Mouse (Mus musculus) midbrain, embryonic 15.5 days (tissue): ENCODE results near the gene Iqschfp. TPM values are rescaled to one million over a fixed set of nuclear protein-coding genes. Genes with fewer than 3 reads are reported as not detected.

ENCODE experiments used
- ATAC-seq: fragments of 200-750 bp; cut with Nextera tagmentation; replicated peaks from 2 replicates; pipeline ENCODE4 v1.8.0; 2017; ENCODE audit warnings: moderate TSS enrichment
- H3K27ac ChIP-seq: fragments of 300-500 bp; sonication (generic); 2 replicates; pipeline ENCODE4 v1.5.1; 2015; ENCODE audit warnings: mild to moderate bottlenecking, inconsistent platforms
- H3K27me3 ChIP-seq: fragments of 300-500 bp; sonication (generic); replicated peaks from 2 replicates; pipeline ENCODE4 v1.6.1; 2015; ENCODE audit warnings: inconsistent platforms
- H3K36me3 ChIP-seq: fragments of 300-500 bp; sonication (generic); replicated peaks from 2 replicates; pipeline ENCODE4 v1.6.1; 2015; ENCODE audit warnings: inconsistent platforms
- H3K4me1 ChIP-seq: fragments of 300-500 bp; sonication (generic); 2 replicates; pipeline ENCODE4 v1.6.1; 2015; ENCODE audit warnings: inconsistent platforms
- H3K4me2 ChIP-seq: fragments of 300-500 bp; sonication (generic); 2 replicates; pipeline ENCODE4 v1.6.1; 2015; ENCODE audit warnings: inconsistent platforms, mild to moderate bottlenecking, moderate library complexity
- H3K4me3 ChIP-seq: fragments of 300-500 bp; sonication (generic); 2 replicates; pipeline ENCODE4 v1.5.1; 2015; ENCODE audit warnings: mild to moderate bottlenecking, inconsistent platforms
- H3K9ac ChIP-seq: fragments of 300-500 bp; sonication (generic); 2 replicates; pipeline ENCODE4 v1.6.1; 2015; ENCODE audit warnings: mild to moderate bottlenecking, inconsistent platforms
- H3K9me3 ChIP-seq: fragments of 300-500 bp; sonication (generic); 2 replicates; pipeline ENCODE4 v1.6.1; 2016; ENCODE audit warnings: inconsistent platforms
- WGBS: fragments of 180-500 bp; shearing (Covaris S2); methylation state at CpG from one replicate; pipeline ENCODE4 v1.1.7; 2015; ENCODE audit warnings: mixed read lengths; 5-methylcytosine and 5-hydroxymethylcytosine counted together
- polyA plus RNA-seq: library from polyadenylated mRNA; unstranded; fragments of >200 nt; fragmentation: Nextera tagmentation; extraction: Ambion mirVana; gene quantifications from 2 replicates; pipeline ENCODE4 v1.2.1, GENCODE M21; 2015

The Iqschfp gene
- polyA plus RNA-seq, 1 experiment from 2014 or later, result 6.4 TPM

DNA sequence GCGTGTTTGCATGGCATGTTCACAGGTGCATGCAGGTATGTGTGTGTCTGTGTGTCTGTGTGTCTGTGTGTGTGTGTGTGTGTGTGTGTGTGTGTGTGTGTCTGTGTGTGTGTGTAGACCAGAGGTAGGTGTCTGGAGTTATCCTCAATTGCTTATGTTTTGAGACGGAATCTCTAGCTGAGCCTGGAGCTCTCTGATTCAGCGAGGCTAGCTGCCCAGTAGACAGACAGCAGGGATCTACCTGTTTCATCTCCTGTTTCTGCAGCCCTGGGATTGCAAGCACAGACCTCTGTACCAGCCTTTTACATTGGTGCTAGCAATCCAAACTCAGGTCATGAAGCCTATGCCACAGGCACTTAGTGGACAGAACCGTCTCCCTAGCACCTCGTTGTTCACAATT, 536.0 kb downstream of the Iqschfp start:
- no peaks in the 10 kb centered on the region for H3K9me3 ChIP-seq
- 88% methylated on average over 5 of the region's 5 CpGs for WGBS

DNA sequence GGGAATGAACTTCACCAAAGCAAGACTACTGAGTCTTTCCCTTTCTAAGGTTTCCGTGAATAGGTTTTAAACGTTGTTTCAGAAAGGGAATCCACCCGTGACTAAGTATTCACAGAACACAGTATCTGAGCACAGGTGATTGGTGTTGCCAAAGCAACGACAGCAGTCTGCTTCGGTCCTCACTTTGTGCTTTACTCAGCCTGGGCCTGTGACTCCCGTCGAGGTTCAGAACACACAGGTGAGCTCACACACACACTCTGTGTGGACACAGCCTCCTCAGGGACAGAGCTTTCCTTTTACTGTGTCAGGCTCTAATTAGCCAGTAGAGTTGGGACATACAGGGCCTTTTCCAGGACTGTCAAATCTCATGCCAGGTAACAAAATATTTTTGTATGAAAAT, 542.4 kb downstream of the Iqschfp start:
- Histone ChIP-seq H3K9ac (no peak overlapping the region), H3K27me3 (no peaks in the 10 kb centered on the region), H3K9me3 (no peaks in the 10 kb centered on the region), H3K4me2 (no peak overlapping the region), H3K27ac (no peak overlapping the region), H3K36me3 (no peaks in the 10 kb centered on the region), H3K4me1 (no peaks in the 10 kb centered on the region), H3K4me3 (no peak overlapping the region)
- WGBS, result 26% methylated on average over 7 of the region's 7 CpGs
- ATAC-seq, result 0 out of 2 replicates have a peak, but pooled peaks have one; percentile 71

More for the DNA sequence above, 536.0 kb downstream of the Iqschfp start:
- Histone ChIP-seq H3K9ac (no peak overlapping the region), H3K36me3 (no peaks in the 10 kb centered on the region), H3K27ac (no peak overlapping the region), H3K4me2 (no peak overlapping the region), H3K4me3 (no peak overlapping the region), H3K4me1 (no peaks in the 10 kb centered on the region), H3K27me3 (no peaks in the 10 kb centered on the region)
- no peak for ATAC-seq

DNA sequence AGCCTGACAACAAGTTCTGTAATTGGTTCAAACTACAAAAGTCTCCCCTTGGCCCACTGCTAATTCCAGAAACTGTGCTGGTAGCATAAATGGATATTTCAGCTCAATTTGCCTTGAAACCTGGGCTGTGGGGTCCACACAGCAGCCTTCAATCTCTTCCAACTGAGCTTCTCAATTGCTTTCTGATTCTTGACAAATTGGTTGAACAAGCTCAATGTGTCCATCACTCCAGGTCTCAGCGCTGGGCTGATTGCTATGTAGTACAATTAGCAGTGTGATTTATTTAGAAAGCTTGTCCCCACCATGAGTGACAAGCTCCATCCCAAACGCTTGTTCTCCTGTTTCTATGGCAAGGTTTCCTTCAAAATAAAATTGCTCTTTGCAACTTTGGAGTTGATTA, 542.9 kb downstream of the Iqschfp start:
- Histone ChIP-seq H3K4me2 (no peak overlapping the region), H3K9ac (no peak overlapping the region), H3K27ac (no peak overlapping the region), H3K36me3 (no peaks in the 10 kb centered on the region), H3K27me3 (no peaks in the 10 kb centered on the region), H3K4me3 (no peak overlapping the region), H3K9me3 (no peaks in the 10 kb centered on the region), H3K4me1 (no peaks in the 10 kb centered on the region)
- no peak for ATAC-seq
- WGBS, result 82% methylated on average over 2 of the region's 2 CpGs

DNA sequence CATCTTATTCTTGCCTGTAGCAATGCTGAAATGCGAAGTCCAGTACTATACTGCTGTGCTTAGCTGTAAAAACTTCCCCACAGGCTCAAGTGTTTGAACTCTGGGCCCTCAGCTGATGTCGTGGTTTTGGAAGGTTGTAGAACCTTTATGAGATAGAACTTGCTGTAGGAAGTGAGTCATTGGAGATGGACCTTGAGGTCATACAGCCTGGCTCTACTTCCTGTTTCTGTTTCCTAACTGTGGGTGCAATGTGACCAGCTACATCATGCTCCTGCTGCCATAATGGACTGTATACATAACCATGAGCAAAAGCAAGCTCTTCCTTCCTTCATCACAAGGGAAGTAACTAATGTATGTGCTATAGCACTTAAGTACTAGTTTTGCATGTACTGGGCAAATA, 556.4 kb downstream of the Iqschfp start:
- H3K4me1 ChIP-seq, result no peaks in the 10 kb centered on the region
- no peak overlapping the region for H3K4me2 ChIP-seq
- no peak overlapping the region for H3K4me3 ChIP-seq
- ATAC-seq, result no peak
- H3K9ac ChIP-seq, result no peak overlapping the region
- H3K27ac ChIP-seq, result no peak overlapping the region
- no peaks in the 10 kb centered on the region for H3K36me3 ChIP-seq
- no peaks in the 10 kb centered on the region for H3K9me3 ChIP-seq
- 81% methylated on average over 2 of the region's 2 CpGs for WGBS
- no peaks in the 10 kb centered on the region for H3K27me3 ChIP-seq

DNA sequence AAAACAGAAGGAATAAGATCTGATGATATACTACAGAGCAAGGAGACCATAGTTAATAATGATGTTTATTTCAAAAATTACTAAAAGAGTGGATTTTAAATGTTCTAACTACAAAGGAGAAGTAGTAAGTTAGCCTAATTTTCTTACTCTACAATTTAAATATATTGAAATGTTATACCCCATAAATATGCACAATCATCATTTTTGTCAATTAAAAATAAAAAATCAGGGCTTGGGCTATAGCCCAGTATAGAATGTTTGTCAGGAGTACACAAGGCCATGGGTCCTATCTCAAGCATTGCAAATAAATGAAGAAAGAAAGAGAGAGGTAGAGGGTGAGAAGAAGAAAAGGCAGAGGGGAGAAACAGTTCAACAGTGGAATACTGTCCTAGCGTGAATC, 559.6 kb downstream of the Iqschfp start:
- no peaks in the 10 kb centered on the region for H3K27me3 ChIP-seq
- H3K36me3 ChIP-seq, result no peaks in the 10 kb centered on the region
- no peak for ATAC-seq
- H3K4me1 ChIP-seq, result no peaks in the 10 kb centered on the region
- H3K9ac ChIP-seq, result no peak overlapping the region
- H3K4me2 ChIP-seq, result no peak overlapping the region
- H3K27ac ChIP-seq, result no peak overlapping the region
- 100% methylated on average over 1 of the region's 1 CpGs for WGBS
- no peaks in the 10 kb centered on the region for H3K9me3 ChIP-seq
- H3K4me3 ChIP-seq, result no peak overlapping the region

- Histone ChIP-seq H3K36me3 (no peaks in the 10 kb centered on the region), H3K4me3 (no peak overlapping the region), H3K4me2 (no peak overlapping the region), H3K27ac (no peak overlapping the region), H3K9ac (no peak overlapping the region), H3K27me3 (no peaks in the 10 kb centered on the region), H3K9me3 (no peaks in the 10 kb centered on the region), H3K4me1 (no peaks in the 10 kb centered on the region)
- WGBS, result 42% methylated on average over 5 of the region's 5 CpGs
- no peak for ATAC-seq
These were observed 561.2 kb downstream of the Iqschfp start for GRCm38 (mm10) chr3:68453266-68453665.

DNA sequence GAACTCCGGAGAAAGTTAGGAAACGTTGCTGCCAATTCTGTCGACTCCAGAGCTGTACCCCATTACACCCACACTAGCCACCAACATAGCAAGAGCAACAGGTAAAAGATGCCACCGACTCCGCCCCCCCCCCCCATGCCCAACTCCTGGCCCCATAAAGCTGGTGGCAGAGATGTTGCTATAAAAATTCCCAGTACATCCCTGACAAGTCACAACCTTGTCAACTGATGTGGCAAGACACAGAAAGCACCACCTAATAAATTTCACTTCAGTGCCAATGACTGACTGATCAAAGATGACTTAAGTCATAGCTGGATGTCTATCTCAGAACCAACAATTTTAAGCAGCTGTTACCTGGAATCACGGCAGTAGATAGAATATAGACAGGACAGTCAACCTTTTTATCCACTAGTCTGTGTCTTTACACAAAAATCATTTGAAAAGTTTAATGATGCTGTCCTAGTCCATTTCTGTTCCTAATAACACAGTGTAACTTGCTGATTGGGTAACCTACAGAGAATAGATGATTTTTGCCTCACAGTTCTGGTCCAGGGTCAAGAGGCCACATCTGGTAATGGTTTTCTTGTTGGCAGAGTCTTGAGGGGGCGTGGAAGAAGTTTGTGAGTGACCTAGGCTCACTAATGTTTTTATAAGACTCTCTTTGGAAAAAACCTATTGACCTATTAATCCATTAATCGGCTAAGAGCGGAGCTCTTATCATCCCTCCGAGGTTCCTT, 561.9 kb downstream of the Iqschfp start:
- ATAC-seq, result no peak
- Histone ChIP-seq H3K36me3 (no peaks in the 10 kb centered on the region), H3K27me3 (no peaks in the 10 kb centered on the region), H3K4me2 (no peak overlapping the region), H3K27ac (no peak overlapping the region), H3K9ac (no peak overlapping the region), H3K9me3 (no peaks in the 10 kb centered on the region), H3K4me1 (no peaks in the 10 kb centered on the region), H3K4me3 (no peak overlapping the region)
- 64% methylated on average over 10 of the region's 10 CpGs for WGBS

- peaks cover 10% of the 10 kb centered on the region for H3K4me1 ChIP-seq
- 31% methylated on average over 5 of the region's 5 CpGs for WGBS
- ATAC-seq, result no peak
- no peak overlapping the region for H3K27ac ChIP-seq
- H3K36me3 ChIP-seq, result no peaks in the 10 kb centered on the region
- no peaks in the 10 kb centered on the region for H3K9me3 ChIP-seq
- H3K4me2 ChIP-seq, result no peak overlapping the region
- H3K4me3 ChIP-seq, result no peak overlapping the region
- no peaks in the 10 kb centered on the region for H3K27me3 ChIP-seq
- H3K9ac ChIP-seq, result no peak overlapping the region
These were observed 574.6 kb downstream of the Iqschfp start for GRCm38 (mm10) chr3:68466643-68467042.

DNA sequence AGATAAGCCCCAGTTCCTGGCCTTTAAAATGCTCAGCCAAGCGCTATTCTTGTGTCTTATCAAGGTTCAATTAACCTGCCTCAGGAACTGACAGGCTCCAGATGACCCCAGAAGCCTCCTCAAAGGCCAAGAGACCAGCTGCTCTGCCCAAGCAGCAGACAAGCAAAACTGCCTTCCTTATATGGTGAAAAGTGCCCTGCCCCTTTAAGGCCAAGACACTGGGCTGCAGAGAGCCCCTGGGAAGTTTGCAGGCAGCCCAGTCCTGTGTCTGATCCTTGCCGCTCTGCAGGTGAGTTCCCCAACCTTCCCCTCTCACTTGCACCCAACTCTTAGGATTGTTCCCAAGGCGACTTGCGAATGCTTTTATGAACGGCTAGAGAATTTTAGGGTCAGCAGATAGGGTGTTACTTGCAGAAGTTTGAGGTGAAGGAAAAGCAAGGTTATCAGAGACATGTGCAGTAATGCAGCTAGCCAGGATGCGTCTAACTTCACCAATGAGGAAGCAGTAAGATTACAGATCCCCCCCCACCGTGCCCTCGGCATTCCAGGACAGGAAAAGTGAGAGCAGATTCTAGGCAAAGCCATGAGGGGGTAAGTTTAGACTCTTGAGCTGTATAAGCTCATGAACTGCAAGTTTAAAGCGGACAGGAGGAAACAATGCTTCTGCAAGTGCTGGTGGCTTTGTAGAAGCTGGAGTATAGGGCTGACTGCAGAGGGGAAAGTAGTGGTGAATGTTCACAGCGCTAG, 576.1 kb downstream of the Iqschfp start:
- H3K9ac ChIP-seq, result no peak overlapping the region
- no peak for ATAC-seq
- H3K27me3 ChIP-seq, result no peaks in the 10 kb centered on the region
- no peaks in the 10 kb centered on the region for H3K36me3 ChIP-seq
- no peaks in the 10 kb centered on the region for H3K9me3 ChIP-seq
- 5% methylated on average over 10 of the region's 10 CpGs for WGBS
- H3K4me2 ChIP-seq, result peak overlapping the region; percentile 35
- no peak overlapping the region for H3K4me3 ChIP-seq
- H3K27ac ChIP-seq, result no peak overlapping the region
- peaks cover 10% of the 10 kb centered on the region for H3K4me1 ChIP-seq

DNA sequence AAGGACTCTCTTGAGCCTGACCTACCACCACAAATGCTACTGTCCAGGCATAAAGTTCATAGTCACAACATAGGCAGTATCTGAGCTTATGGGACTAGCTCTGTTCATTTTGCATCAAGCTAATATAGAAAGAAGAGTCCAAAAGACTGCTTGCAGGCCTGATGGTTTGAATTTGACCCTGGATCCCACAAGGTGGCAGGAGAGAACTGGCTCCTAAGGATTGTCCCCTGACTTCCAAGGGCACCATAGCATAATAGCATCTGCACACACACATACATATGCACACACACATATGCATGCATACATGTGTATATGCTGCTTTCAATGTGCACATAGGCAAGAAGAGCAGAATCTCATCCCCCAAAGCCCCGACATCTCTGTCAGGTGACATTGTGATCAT, 577.6 kb downstream of the Iqschfp start:
- H3K4me1 ChIP-seq, result peaks cover 10% of the 10 kb centered on the region
- H3K4me2 ChIP-seq, result no peak overlapping the region
- no peak overlapping the region for H3K27ac ChIP-seq
- no peak for ATAC-seq
- H3K9ac ChIP-seq, result no peak overlapping the region
- H3K36me3 ChIP-seq, result no peaks in the 10 kb centered on the region
- no peaks in the 10 kb centered on the region for H3K27me3 ChIP-seq
- 94% methylated on average over 1 of the region's 1 CpGs for WGBS
- no peak overlapping the region for H3K4me3 ChIP-seq
- H3K9me3 ChIP-seq, result no peaks in the 10 kb centered on the region

GRCm38 (mm10) chr3:68470061-68470460, 578.0 kb downstream of the Iqschfp start:
- H3K4me1 ChIP-seq, result peaks cover 10% of the 10 kb centered on the region
- ATAC-seq, result no peak
- H3K27ac ChIP-seq, result no peak overlapping the region
- whole genome bisulfite sequencing, result 76% methylated on average over 3 of the region's 3 CpGs
- no peaks in the 10 kb centered on the region for H3K9me3 ChIP-seq
- H3K4me2 ChIP-seq, result no peak overlapping the region
- H3K4me3 ChIP-seq, result no peak overlapping the region
- H3K27me3 ChIP-seq, result no peaks in the 10 kb centered on the region
- H3K9ac ChIP-seq, result no peak overlapping the region
- no peaks in the 10 kb centered on the region for H3K36me3 ChIP-seq

DNA sequence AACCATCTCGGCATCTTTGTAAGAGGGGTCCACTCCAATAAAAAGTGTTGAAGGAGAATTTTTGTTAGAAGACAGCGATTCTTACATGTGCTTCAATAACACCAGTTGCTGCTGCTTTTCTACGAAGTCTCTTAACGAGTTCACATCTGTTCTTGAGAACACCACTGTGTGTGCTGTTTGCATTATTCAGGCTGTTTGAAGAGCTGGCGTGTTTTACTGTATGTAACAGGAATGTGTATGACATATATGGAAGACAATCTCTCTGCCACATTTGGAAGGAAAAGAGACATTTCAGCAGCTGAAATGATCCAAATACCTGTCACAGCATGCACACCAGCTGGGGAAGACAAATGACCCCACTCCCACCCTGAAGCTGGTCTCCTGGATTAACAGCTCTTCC, 578.6 kb downstream of the Iqschfp start:
- Histone ChIP-seq H3K4me2 (no peak overlapping the region), H3K4me1 (peaks cover 10% of the 10 kb centered on the region), H3K9me3 (no peaks in the 10 kb centered on the region), H3K4me3 (no peak overlapping the region), H3K9ac (no peak overlapping the region), H3K27me3 (no peaks in the 10 kb centered on the region), H3K27ac (no peak overlapping the region), H3K36me3 (no peaks in the 10 kb centered on the region)
- ATAC-seq, result no peak
- WGBS, result 74% methylated on average over 5 of the region's 5 CpGs

DNA sequence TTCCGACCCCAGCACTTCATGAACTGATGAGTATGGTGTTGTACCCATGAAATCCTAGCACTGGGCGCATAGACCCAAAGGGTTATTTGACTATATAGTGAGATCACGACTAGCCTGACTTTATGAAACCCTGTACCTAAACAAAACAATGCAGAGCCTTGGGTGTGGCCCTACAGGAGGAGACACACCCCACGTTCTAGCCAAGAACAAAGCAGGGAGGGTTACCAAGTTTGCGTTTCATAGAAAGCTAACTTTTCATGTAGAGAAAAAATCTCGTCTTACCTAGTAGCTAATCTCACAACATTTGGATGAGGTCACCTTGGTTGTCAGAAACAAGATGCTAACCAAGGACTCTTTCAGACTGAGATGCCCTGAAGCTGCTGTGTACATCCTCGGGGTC, 584.3 kb downstream of the Iqschfp start:
- 93% methylated on average over 7 of the region's 7 CpGs for WGBS
- Histone ChIP-seq H3K9ac (no peak overlapping the region), H3K4me2 (no peak overlapping the region), H3K9me3 (no peaks in the 10 kb centered on the region), H3K4me1 (no peaks in the 10 kb centered on the region), H3K27me3 (no peaks in the 10 kb centered on the region), H3K27ac (no peak overlapping the region), H3K4me3 (no peak overlapping the region), H3K36me3 (no peaks in the 10 kb centered on the region)
- ATAC-seq, result no peak
